Mouse (Mus musculus) heart, adult 18-20 months (tissue): ENCODE data around the gene Olfr516. TPM values are rescaled to one million over a fixed set of nuclear protein-coding genes. Genes with fewer than 3 reads are reported as not detected.

Experiments used
- DNase-seq, 2 experiments: peaks; one replicate each; pipeline ENCODE4 v3.0.0; 2021 to 2022; ENCODE audit warnings: mixed read lengths in 1 of 2
- long read RNA-seq, 2 experiments: library from polyadenylated mRNA; stranded (forward); transcript quantifications; one replicate each; pipeline ENCODE4 v2.0.0; 2021
- total RNA-seq, 2 experiments: library from RNA; stranded (reverse); gene quantifications; 2 replicates each; pipeline ENCODE4 v1.2.3; 2021

Olfr516 gene
- total RNA-seq: not detected
- long read RNA-seq, experiment 1: 0 reads
- long read RNA-seq, experiment 2: 0 reads

DNA sequence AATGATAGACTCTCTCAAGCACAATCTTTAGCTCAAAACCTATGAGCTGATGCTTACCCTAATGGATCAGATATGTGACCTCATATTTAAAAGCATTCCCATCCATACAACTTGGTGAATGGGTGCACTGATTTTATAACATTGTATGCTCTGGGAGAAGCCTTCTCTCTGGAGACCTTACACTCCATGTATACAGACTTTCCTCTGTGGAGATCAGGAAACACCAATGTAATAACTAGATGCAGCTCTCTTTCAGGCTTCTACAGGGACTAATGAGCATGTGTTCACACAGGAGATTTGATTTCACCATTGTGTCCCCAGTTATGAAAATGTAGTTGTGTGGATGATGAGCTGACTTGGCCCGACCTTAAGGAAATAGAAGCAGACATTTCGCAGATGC lies at the start of gene Olfr516:
Olfr516 (minus strand) TSS at position 101 of the 400 bp plus-strand sequence.
- no peak for DNase-seq

- no peak for DNase-seq
These were observed 44.0 kb upstream of the Olfr516 start, which contains the start of gene Olfr519 for GRCm38 (mm10) chr7:108894320-108894719. Olfr519 (minus strand) TSS chr7:108894420.

- no peak for DNase-seq
These were observed 34.6 kb upstream of the Olfr516 start, which contains the start of gene Olfr518 for GRCm38 (mm10) chr7:108884906-108885305. Olfr518 (minus strand) TSS chr7:108885006.

GRCm38 (mm10) chr7:108872279-108872678 lies 21.9 kb upstream of the Olfr516 start, which contains the start of gene Olfr517:
Olfr517 (minus strand) TSS chr7:108872379.
- DNase-seq: no peak

DNA sequence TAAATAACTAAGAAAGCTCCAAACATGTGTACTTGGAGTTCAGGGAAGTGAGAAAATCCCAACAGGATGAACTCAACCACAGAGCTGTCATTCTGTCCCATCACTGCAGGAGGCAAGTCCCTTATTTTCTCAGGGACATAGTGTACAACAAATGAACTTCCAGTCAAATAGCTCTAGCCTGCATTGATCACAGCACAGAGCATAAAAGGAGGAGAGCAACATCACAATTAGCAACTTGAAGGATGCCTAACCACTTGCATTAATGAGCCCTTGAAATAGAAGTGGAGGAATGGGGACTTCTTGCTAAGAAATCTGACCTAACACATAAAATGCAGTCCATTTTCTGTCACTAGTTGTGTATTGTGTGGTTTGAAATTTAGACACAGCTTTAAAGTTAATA lies 24.4 kb downstream of the Olfr516 start, which contains the start of gene Olfr514:
Olfr514 (minus strand) TSS at position 101 of the 400 bp plus-strand sequence.
- no peak for DNase-seq

DNA sequence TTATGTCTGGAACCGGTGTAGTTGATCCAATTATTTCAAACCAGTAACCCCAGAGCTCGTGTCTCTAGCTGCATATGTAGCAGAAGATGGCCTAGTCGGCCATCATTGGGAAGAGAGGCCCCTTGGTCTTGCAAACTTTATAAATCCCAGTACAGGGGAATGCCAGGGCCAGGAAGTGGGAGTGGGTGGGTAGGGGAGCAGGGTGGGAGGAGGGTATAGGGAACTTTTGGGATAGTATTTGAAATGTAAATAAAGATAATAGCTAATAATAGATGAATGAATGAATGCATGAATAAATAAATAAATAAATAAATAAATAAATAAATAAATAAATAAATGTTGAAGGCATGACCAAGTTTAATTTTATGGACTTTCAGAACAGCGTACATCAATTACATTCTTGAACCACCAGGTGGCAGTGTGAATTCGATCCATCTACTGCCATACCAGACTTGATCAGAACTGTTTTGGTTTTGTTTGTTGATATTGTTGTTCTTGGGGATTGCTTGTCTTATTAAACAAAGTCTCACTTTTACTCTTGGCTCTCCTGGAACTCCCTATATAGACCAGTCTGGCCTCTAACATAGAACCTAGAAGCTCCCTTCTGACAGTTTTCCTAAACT lies 35.6 kb downstream of the Olfr516 start:
- peak; percentile 5 to 31 for DNase-seq

- DNase-seq: peak; percentile 5 to 28
These were observed 53.0 kb downstream of the Olfr516 start for GRCm38 (mm10) chr7:108797205-108797933.

Other genes with a start within 250 kb of the Olfr516 start
- not detected for gene Olfr506, start 239.7 kb downstream of the Olfr516 start, total RNA-seq
- gene Olfr507, start 228.7 kb downstream of the Olfr516 start, total RNA-seq: not detected
- gene Olfr508, start 220.5 kb downstream of the Olfr516 start, total RNA-seq: not detected
- not detected for gene Olfr509, start 198.6 kb downstream of the Olfr516 start, total RNA-seq
- gene Olfr510, start 184.1 kb downstream of the Olfr516 start, total RNA-seq: not detected
- gene Olfr512, start 137.2 kb downstream of the Olfr516 start, total RNA-seq: not detected
- not detected for gene Olfr513, start 99.6 kb downstream of the Olfr516 start, total RNA-seq
- not detected for gene Olfr514, start 24.5 kb downstream of the Olfr516 start, total RNA-seq
- gene Olfr517, start 21.9 kb upstream of the Olfr516 start, total RNA-seq: not detected
- gene Olfr518, start 34.5 kb upstream of the Olfr516 start, total RNA-seq: not detected
- gene Olfr519, start 43.9 kb upstream of the Olfr516 start, total RNA-seq: not detected
- 10 to 100 TPM; 19.7 to 19.8 TPM for gene Nlrp10, start 79.6 kb upstream of the Olfr516 start, total RNA-seq
- gene Eif3f, start 83.9 kb upstream of the Olfr516 start, total RNA-seq: 10 to 100 TPM; 88.1 to 95.2 TPM
- gene Tub, start 99.8 kb upstream of the Olfr516 start, total RNA-seq: under 1 TPM; 0.35 to 0.41 TPM
- gene Ric3, start 232.8 kb upstream of the Olfr516 start, total RNA-seq: 1 to 10 TPM; 2.6 to 3.4 TPM